Mouse (Mus musculus) liver, embryonic 14.5 days (tissue): ENCODE results near the gene Ldhd. TPM values are rescaled to one million over a fixed set of nuclear protein-coding genes. Genes with fewer than 3 reads are reported as not detected.

Experiments used
- ATAC-seq: fragments of 200-750 bp; cut with Nextera tagmentation; 2 replicates; pipeline ENCODE4 v1.8.0; 2017; ENCODE audit warnings: moderate number of reproducible peaks, mild to moderate bottlenecking, moderate library complexity; ENCODE audit not compliant: insufficient read depth
- DNase-seq, 3 experiments: peaks; one replicate each; pipeline ENCODE4 v3.0.0-alpha.2; 2012 to 2013; ENCODE audit warnings: low read depth in 3 of 3, low spot score in 3 of 3
- H3K27ac ChIP-seq: fragments of 300-500 bp; sonication (generic); 2 replicates; pipeline ENCODE4 v1.5.1; 2014; ENCODE audit warnings: moderate library complexity, mild to moderate bottlenecking, control low read depth, inconsistent platforms
- H3K27me3 ChIP-seq: fragments of 300-500 bp; sonication (generic); 2 replicates; pipeline ENCODE4 v1.6.1; 2014; ENCODE audit warnings: mild to moderate bottlenecking, low read length, moderate library complexity; ENCODE audit not compliant: control insufficient read depth, insufficient read depth
- H3K36me3 ChIP-seq: fragments of 300-500 bp; sonication (generic); replicated peaks from 2 replicates; pipeline ENCODE4 v1.6.1; 2014; ENCODE audit warnings: low read depth; ENCODE audit not compliant: control insufficient read depth, insufficient read depth
- H3K4me1 ChIP-seq, 2 experiments: fragments of 200-500 bp in 1 of 2; fragments of 300-500 bp in 1 of 2; sonication (generic) in 1 of 2; replicated peaks; 2 replicates each; pipeline ENCODE4 v1.6.1; 2012 to 2014; ENCODE audit warnings: antibody characterized with exemption in 1 of 2, inconsistent platforms in 1 of 2, low read length in 1 of 2; ENCODE audit not compliant: control insufficient read depth in 2 of 2, insufficient read depth in 2 of 2
- H3K4me2 ChIP-seq: fragments of 300-500 bp; sonication (generic); 2 replicates; pipeline ENCODE4 v1.6.1; 2014; ENCODE audit warnings: low read depth, mild to moderate bottlenecking, control low read depth, moderate library complexity
- H3K4me3 ChIP-seq, 2 experiments: fragments of 200-500 bp in 1 of 2; fragments of 300-500 bp in 1 of 2; sonication (generic) in 1 of 2; 2 replicates each; pipeline ENCODE4 v1.5.1; 2012 to 2014; ENCODE audit warnings: low read depth in 2 of 2, low read length in 2 of 2, mild to moderate bottlenecking in 2 of 2, control low read depth in 1 of 2, inconsistent platforms in 1 of 2, moderate library complexity in 1 of 2; ENCODE audit not compliant: insufficient read depth in 1 of 2
- H3K9ac ChIP-seq: fragments of 300-500 bp; sonication (generic); replicated peaks from 2 replicates; pipeline ENCODE4 v1.6.1; 2014; ENCODE audit warnings: mild to moderate bottlenecking, control low read depth, moderate library complexity
- H3K9me3 ChIP-seq: fragments of 300-500 bp; sonication (generic); 2 replicates; pipeline ENCODE4 v1.6.1; 2016; ENCODE audit warnings: low read length, mixed read lengths; ENCODE audit not compliant: control insufficient read depth
- CTCF ChIP-seq: IDR thresholded peaks from 2 replicates; pipeline ENCODE4 v1.5.1; 2016; ENCODE audit warnings: antibody characterized with exemption, low read depth, control low read depth
- EP300 ChIP-seq: IDR thresholded peaks from 2 replicates; pipeline ENCODE4 v1.6.1; 2016; ENCODE audit warnings: antibody characterized with exemption, low read depth
- WGBS: fragments of 180-500 bp; shearing (Covaris S2); extraction: QIAGEN DNeasy Blood & Tissue Kit; methylation state at CpG from one replicate; pipeline ENCODE4 v1.1.7; 2014; ENCODE audit not compliant: insufficient replicate concordance; 5-methylcytosine and 5-hydroxymethylcytosine counted together
- polyA plus RNA-seq, 2 experiments: library from polyadenylated mRNA; depleted of rRNA in 1 of 2; stranded (reverse) in 1 of 2; unstranded in 1 of 2; fragments of >200 nt; fragmentation: Nextera tagmentation in 1 of 2; extraction: Ambion mirVana in 1 of 2; gene quantifications; 2 replicates each; pipeline versions ENCODE4 v1.2.1 to v1.2.3; 2012 to 2014

The Ldhd gene
- polyA plus RNA-seq (2012; rRNA removed): 0.10 and 0.13 TPM in 2 replicates
- polyA plus RNA-seq (2014; fragmentation: Nextera tagmentation; extraction: Ambion mirVana): 0.09 TPM in 1 of 2 replicates, not detected in the other

- no peak within 1 kb of the TSS for H3K9ac ChIP-seq
These were observed at the start of gene Ldhd for GRCm38 (mm10) chr8:111630105-111630521. Ldhd (minus strand) TSS chr8:111630374.

GRCm38 (mm10) chr8:111678848-111679247, 48.7 kb upstream of the Ldhd start:
- H3K27me3 ChIP-seq: no peaks in the 10 kb centered on the region; the same call in 1 of the 2 replicates
- WGBS: 57% methylated on average over 7 of the region's 7 CpGs

More at GRCm38 (mm10) chr8:111630105-111630521, at the start of gene Ldhd:
- WGBS: 38% methylated on average over 13 of the region's 13 CpGs
- Histone ChIP-seq H3K27ac (no peak within 1 kb of the TSS), H3K4me3 (peak within 1 kb of the TSS in 1 of 2 experiments; percentile 19; a peak in 2 of 4 replicates), H3K9me3 (no peaks in the 10 kb centered on the region), H3K27me3 (no peaks in the 10 kb centered on the region), H3K4me1 (no peaks in the 10 kb centered on the region; a peak in 1 of 4 replicates), H3K4me2 (peak within 1 kb of the TSS; percentile 27; the same call in 1 of the 2 replicates), H3K36me3 (no peaks in the 10 kb centered on the region)
- 0 out of 2 replicates have a peak, but pooled peaks have one; percentile 0 for TF ChIP-seq CTCF
- TF ChIP-seq EP300: no peak
- ATAC-seq (peak; percentile 29; the same call in 1 of the 2 replicates), DNase-seq (no peak)

GRCm38 (mm10) chr8:111678111-111678510, 47.9 kb upstream of the Ldhd start:
- Histone ChIP-seq H3K4me2 (no peak overlapping the region), H3K27ac (no peak overlapping the region), H3K27me3 (no peaks in the 10 kb centered on the region; the same call in 1 of the 2 replicates), H3K4me1 (no peaks in the 10 kb centered on the region; a peak in 1 of 4 replicates), H3K4me3 (no peak overlapping the region), H3K36me3 (no peaks in the 10 kb centered on the region), H3K9me3 (no peaks in the 10 kb centered on the region; the same call in 1 of the 2 replicates), H3K9ac (no peak overlapping the region)
- TF ChIP-seq CTCF: peak; percentile 76
- no peak for TF ChIP-seq EP300
- DNase-seq (peak; percentile 26 to 39 (median 31)), ATAC-seq (0 out of 2 replicates have a peak, but pooled peaks have one; percentile 23)
- WGBS: 8% methylated on average over 3 of the region's 3 CpGs

More at GRCm38 (mm10) chr8:111678848-111679247, 48.7 kb upstream of the Ldhd start:
- no peak overlapping the region for H3K27ac ChIP-seq
- H3K36me3 ChIP-seq: no peaks in the 10 kb centered on the region
- DNase-seq: no peak
- no peaks in the 10 kb centered on the region; a peak in 1 of 4 replicates for H3K4me1 ChIP-seq
- H3K4me3 ChIP-seq: no peak overlapping the region
- H3K4me2 ChIP-seq: no peak overlapping the region
- no peak for ATAC-seq
- H3K9ac ChIP-seq: no peak overlapping the region
- TF ChIP-seq CTCF: no peak
- no peak for TF ChIP-seq EP300
- no peaks in the 10 kb centered on the region; the same call in 1 of the 2 replicates for H3K9me3 ChIP-seq

- Histone ChIP-seq H3K4me1 (no peaks in the 10 kb centered on the region; a peak in 1 of 4 replicates), H3K4me2 (no peak overlapping the region), H3K27me3 (no peaks in the 10 kb centered on the region; the same call in 1 of the 2 replicates), H3K9me3 (no peaks in the 10 kb centered on the region; the same call in 1 of the 2 replicates), H3K27ac (no peak overlapping the region), H3K36me3 (no peaks in the 10 kb centered on the region), H3K9ac (no peak overlapping the region), H3K4me3 (no peak overlapping the region)
- no peak for ATAC-seq
- WGBS: 65% methylated on average over 8 of the region's 8 CpGs
- DNase-seq: peak in 1 of 3 experiments; percentile 9
- TF ChIP-seq EP300: no peak
- TF ChIP-seq CTCF: peak; percentile 75
These were observed 46.1 kb upstream of the Ldhd start for GRCm38 (mm10) chr8:111676237-111676636.

GRCm38 (mm10) chr8:111666751-111667150, 36.6 kb upstream of the Ldhd start:
- no peaks in the 10 kb centered on the region; the same call in none of the 2 replicates for H3K36me3 ChIP-seq
- no peak overlapping the region for H3K4me3 ChIP-seq
- no peak overlapping the region for H3K4me2 ChIP-seq
- WGBS: 60% methylated on average over 2 of the region's 2 CpGs
- no peaks in the 10 kb centered on the region for H3K27me3 ChIP-seq
- no peak overlapping the region for H3K9ac ChIP-seq
- ATAC-seq (no peak), DNase-seq (no peak)
- TF ChIP-seq EP300: no peak
- H3K9me3 ChIP-seq: no peaks in the 10 kb centered on the region
- H3K4me1 ChIP-seq: no peaks in the 10 kb centered on the region
- no peak overlapping the region for H3K27ac ChIP-seq
